Mouse (Mus musculus) adipocyte (in vitro differentiated cells): ENCODE data around the gene Rft1.
A peak's percentile ranks its signal among the peaks of the same experiment; 100 is the strongest.

Source experiments
- DNase-seq: peaks from one replicate; pipeline ENCODE4 v3.0.0-alpha.2; 2016; ENCODE audit warnings: low spot score

Gene Rft1

DNA sequence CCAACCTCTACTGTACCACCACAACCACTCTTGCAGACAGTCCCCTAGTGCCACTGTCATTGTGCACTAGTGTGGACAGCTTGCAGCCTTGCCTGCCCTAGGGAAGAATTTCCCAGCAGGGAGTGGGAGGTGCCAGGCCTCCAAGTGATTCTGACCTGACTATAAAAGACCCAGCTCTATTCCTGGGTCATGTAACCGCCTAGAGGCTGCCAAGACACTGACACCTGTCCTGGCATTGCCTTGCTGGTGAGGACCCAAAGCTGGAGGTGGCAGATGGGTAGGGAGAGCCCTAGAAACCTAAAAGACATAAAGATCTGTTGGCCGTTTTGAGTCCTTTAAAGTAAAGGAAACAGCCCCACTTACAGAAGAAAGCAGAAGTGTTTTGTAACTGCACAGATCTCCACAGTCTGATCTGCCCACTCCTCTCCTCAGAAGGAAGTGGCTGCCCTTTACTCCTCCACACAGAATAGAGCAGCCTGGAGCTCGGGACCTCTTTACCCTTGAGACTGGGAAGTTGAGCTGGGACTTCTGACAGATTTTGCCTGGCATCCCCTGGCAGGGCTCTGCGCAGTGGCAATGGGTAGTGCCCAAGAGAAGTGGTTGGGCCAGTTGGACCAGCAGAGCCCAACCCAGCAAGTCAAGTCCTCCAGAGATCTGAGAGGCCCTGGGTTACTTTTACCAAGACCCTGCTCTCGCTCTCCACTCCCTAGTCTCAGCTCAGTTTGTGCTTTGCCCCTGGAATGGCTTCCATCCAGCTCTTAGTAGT is 23.2 kb upstream of the Rft1 start:
- DNase-seq, result peak; percentile 13

DNA sequence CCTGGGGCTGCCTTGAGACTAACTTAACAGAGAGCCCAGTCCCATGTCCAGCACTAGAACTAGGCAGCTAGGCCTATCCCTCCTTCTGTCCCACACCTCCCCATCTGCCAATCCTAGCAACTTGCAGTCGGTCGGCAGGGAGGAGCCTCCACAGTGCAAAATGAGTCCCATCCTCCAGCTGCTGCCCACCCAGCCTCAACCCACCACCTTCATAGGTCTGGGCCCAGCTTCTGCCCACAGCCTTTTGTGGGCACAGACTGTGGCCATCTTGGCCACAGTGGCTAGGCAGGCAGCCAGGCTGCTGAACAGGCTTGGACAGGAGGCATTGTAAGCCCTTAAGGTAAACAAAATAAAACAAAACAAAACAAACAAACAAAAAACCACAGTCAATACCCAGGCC is 22.3 kb upstream of the Rft1 start:
- no peak for DNase-seq

DNA sequence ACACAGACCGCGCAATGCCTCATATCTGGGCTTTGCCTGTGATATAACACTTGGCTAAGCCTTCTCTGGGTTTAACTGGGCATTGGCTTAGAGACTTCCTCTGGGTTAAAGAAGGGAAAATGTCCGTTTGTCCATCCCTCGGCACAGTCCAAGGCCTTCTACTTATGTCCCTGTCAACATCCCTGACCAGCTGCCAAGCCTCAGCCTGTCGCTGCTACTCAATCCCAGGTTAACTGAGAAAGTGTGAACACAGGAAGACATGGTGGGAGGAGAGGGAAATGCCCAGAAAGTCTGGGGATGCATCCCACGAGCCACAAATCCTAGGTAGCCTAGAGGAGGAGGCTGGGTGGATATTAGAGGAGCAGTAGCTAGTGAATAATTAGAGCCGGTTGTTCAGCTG is 20.5 kb upstream of the Rft1 start:
- no peak for DNase-seq

DNA sequence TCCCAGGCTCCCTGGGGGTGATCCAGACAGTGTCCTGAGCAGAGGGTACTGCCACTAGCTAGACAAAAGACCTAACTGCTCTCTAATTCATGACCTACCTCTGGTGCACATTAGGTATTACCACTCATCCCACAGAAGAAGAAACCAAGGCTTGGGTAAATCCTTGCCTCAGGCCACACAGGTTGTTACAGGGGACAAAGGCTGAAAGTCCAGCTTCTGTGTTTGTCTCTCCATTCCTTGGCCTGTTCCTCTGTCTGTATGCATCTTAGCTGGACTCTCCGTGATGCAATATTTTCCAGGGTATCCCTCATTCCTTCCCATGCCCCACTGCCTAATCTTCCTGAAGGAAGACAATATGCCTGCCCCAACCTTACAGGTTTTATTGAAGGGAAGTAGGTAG is 19.7 kb upstream of the Rft1 start:
- DNase-seq, result no peak

DNA sequence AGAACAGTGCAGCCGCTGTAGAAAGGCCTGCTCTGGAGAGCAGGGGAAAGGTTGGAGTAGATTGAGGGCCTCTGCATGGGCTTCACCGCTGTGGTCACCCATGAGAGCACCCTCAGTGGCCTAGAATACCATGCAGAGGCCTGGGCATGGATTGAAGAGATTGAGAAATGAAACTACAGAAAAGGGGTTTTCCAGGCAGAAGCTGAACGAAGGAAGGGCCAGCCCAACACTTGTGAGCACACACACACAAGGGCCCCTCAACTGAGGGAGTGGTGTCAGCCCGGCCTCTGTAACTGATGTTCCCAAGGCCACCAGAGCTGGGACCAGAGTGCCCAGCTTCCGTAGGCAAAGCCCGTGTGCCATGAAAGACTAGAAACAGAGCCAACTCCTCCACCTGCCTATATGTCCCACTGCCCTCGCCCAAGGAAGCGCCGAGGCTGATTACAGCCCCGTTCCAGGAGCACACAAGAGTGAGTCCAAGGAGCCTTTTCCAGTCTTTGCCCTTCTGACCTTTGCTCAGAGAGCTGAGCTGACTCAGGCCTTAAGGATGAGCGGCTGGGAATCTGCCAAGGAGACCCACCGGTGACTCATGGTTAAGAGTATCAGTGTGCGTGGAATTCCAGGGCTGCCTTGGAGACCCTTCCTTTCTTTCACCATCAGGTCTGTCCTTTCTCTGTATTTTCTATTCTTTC is 18.8 kb upstream of the Rft1 start:
- DNase-seq, result peak; percentile 16

DNA sequence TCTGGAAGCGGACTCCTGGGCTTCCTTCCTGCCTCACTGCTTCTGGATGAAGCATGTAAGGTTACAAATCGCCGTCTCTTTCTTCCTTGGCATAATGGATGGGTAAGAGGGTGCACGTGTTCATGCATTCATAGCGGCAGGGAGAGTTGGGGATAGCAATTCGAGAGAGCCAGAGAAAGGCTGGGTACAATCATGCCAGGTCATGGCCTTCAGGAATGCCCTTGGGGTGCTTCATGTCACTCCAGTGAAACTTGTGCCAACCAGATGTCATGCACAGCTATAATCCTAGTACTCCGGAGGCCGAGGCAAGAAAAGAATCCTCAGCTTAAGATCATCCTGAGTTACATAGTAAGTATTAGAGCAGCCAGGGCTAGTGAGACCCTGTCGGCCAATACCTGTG is 17.7 kb upstream of the Rft1 start:
- no peak for DNase-seq

DNA sequence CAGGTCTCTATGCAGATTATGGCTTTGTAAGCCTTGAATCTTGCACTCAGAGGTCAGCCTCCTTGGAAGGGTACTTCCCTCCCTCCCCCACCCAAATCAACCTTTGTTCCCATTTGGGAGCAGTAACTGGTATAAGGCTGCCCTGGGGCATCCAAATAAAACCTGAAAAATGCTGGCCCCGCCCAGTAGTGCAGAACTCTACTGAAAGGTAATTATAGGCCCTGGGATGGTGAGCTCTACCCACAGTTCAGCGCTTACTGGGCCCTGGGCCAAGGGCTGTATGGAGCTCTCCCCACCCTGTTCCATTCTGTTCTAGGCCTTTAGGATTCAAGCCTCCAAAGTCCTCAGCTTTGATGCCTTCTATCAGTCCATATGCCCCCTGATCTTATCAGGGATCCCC is 17.1 kb upstream of the Rft1 start:
- no peak for DNase-seq

DNA sequence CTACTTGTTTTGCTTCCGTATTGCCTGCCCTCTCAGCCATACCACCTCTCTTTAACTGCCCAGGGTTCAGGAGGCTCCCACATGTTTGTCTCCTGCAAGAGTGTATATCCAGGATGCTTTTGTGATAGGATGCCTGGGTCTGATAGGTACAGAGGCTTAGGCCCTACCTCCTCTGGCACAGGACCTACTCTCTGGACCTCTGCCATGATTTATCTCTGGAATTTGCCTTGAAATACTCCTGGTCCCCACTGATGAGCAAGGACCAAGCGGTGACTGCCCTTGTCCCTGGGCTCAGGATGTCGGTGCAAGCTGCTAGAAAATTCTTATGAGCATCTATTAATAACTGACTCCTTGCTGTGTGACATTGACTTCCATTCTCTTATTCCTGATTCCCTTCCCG is 16.2 kb upstream of the Rft1 start:
- DNase-seq, result no peak

DNA sequence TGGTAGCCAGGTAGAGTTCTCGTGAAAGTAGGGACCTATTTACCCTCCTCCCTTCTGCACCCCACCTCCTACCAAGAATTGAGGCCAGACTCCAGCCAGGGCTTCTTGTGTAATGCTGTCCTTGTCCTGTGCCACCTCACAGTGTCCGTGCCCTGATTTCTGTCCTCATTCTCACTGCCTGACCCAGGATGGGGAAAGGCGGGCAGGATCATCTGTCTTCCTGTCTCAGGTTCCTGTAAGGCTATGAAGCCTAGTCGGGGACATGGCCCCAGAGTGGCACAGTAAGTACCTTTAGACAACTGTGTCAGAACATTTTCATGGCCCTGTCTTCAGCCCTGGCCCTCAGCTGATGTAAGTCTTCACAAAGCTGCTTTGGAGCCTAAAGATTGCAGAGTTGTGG is 15.5 kb upstream of the Rft1 start:
- DNase-seq, result no peak

DNA sequence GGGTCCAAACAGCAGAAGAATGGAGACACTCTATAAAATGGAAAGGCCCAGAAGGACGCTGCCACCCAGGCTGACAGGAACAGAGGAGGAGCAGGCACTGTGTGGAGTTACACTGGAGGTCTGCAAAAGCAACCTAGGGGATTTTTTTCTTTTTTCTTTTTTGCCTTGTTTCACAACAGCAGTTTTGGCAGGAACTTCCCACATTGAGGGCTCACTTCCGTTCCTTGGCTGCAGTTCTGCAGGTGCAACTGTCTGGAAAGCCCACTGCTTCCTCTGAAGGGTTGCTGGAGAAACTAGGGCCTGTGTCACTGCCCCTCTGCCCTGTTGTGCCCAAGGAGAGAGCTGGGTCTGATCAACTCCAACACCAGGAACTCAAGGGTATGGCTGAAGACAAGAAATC is 12.4 kb upstream of the Rft1 start:
- no peak for DNase-seq

DNA sequence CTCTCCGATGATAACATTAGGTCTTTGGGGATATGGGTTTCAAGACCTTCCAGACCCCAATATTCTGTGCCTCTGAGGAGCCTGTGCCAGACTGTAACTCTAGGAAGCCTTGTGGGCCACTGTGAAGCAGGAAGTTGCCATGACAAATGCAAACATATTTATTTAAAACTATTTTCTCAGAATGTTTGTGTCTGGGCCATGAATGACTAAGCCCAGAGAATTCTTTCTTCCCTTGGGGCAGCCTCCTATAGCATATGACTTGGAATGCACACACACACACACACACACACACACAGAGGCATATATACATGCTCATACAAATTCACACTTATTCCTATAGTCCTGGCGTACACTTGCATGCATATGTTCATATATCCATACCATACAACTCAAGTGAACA is 10.1 kb upstream of the Rft1 start:
- DNase-seq, result no peak

DNA sequence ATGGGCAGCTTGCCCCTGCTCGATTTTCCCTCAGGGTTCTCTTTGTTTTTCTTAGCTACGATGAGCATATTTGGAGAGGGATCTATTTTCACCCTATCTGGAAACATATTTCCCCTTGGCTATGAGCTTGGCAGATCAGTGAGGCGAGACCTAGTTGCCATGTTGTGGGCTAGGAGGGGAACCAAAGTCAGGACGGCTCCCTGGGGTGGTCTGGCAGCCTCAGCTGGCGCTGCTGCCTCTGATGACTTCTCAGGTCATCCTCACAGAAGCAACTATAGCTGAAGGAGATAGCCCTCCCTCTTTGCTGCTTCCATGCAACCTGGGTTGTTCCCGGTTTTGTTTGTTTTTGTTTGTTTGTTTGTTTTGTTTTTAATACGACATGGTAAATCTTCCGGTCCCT is 9.1 kb upstream of the Rft1 start:
- DNase-seq, result no peak

DNA sequence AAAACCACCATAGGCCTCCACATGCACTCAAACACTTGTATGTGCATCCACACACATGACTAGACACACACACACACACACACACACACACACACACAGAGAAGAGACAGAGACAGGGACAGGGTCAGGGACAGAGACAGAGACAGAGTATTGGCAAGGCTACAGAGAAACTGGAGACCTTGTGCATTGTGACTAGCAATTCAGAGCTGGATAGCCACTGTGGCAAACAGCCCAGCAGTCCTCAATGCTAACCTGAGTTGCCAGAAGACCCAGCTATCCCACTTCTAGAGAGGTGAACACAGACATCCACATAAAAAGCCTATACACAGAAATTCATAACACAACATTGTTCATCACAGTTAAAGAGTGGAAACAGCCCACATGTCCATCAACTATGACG is 7.7 kb upstream of the Rft1 start:
- no peak for DNase-seq

DNA sequence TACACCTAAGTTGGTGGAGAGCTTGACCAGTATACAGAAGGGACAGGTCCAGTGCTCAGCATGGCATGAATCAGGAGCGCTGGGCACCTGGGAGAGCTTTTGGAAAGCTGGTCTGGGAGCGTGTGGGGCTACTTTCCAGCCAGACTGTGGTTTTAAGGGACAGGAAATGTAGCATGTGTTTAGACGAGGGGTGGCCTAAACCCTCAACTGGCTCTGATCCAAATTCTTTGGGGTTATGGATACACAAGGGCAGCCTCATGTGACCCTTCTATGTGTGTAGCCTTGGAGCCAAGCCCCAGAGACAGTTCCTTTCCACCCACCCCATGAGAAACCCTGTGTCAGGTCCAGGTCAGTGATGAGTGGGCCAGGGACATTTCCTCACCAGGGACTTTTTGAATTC is 5.7 kb upstream of the Rft1 start:
- DNase-seq, result peak; percentile 19

DNA sequence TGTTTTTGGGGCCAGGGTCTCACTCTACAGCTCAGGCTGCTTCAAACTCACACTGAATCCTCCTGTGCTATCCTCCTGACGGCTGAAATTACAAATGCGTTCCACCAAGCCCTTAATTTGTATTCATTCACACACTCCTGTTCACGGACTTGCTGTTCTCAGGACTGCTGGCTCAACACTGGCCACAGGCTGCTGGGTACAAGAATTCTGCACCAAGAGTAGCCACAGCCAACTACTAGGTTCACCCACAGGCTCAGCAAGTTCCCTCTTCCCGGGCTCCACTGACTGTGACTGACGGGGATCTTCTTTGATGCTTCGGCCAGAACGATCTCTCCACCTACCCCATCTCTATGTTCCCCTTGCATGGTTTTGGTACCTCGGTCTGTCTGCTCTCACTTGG is 4.4 kb upstream of the Rft1 start:
- DNase-seq, result no peak

DNA sequence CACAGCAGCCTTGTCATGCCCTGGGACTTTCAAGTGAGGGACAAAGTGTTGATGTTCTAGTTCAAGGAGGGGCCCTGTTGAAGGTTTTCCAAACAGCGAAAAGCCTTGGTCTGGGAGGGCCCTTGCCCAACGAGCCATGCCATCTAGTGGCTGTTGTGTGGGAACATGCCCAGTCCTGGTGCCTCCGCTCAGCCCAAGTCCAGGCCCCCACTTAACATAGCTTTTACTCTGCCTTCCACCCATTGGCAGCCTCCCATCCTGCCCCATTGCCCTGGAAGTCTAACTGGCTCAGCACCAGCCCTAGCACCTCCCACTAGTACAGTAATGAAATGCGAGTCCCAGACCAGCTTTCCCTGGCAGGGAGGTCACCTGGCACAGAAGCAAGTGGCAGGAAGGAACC is 3.2 kb upstream of the Rft1 start:
- peak; percentile 93 for DNase-seq

DNA sequence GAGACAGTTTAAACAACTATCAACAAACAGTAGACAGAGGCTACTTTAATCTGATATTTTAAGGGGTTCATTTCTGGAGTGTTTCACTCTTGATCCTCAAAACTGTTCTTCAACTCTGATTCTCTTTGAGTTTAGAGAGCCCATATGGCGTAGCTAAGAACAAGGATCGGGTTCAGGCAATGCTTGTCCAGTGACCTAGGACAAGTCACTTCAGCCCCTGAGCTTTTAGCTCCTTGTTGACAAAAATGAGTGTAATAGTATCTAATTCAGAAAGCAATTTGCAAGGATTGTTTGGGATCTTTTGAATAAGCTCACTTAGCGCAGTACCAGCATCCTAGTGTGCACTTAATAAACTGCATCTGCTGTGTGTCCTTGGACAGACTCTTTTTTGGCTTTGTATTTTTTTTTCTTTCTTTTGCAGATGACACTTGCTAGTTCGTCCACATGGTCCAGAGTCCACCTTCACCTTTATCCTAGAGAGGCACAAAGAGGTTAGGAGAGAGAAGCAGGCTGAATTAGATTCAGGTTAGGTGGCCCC is 600 bp downstream of the Rft1 start:
- DNase-seq, result no peak

DNA sequence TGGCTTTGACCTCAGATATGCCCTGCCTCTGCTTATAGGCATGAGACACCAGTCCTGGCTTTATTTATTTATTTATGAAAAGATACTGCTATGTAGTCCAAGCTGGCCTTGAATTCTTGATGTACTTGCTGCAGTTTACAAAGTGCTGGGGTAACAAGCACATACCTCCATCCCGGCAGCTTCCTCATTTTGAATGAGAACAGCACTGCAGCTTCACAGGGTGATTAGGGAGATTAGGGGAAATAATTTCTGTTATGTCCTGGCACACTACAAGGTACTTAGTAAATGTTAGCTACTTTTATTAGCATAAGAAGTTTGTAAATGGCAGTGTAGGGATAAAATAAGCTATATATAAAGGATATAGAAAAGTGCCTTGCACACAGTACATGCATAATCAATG is 1.4 kb downstream of the Rft1 start:
- DNase-seq, result no peak

DNA sequence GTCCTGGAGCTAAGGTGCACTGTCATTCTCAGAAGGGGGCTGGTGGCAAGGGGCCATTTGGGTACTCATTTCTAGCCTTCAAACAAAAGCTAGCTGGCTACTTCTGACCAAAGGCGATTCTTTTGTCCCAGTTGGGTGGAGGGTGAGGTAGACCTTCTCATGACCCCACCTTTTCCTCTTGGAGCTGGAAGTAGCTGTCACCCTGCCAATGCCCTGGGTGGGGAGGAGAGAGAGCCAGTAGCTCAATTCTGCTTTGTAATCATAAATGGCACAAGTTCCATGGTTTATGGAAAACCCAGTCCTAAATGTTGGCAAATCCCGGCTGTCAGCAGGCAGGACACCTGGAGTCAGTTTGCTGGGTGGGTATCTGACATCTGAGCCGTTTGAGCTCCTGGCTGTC is 11.9 kb downstream of the Rft1 start:
- DNase-seq, result no peak

DNA sequence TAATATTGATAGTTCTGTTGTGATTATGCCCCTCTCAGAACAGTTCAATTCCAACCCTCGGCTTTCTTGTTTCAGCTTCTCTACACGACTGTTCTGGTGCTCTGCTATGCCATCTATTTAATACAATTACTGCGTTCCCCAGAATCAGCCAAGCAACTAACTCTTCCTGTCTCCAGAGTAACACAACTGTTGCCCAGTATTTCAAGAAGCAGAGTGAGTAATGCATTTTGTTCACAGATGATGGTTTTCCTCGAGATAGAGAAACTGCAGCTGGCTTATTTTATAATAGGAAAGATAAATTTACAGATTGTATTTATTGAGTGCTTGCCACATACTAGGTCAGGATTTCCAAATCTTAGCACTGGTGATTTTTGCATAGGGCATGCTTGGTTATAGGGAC is 12.4 kb downstream of the Rft1 start:
- no peak for DNase-seq

DNA sequence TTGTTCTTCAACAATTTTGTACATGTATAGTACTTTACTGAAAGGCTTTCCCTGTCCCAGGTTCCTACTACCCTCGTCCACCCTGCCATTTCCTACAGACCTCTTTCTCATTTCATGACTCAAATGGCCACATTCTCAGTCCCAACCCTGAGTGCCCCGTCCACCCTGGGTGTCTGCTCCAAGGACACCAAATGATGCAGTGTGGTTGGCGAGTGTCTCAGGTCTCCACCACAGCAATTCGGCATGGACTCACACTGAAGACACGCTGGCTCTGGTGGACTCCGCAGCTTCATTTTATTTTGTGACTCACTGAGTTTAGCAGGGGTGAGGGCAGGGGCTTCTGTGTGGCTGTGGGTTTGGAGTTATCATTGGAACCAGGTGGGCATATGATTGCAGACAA is 16.0 kb downstream of the Rft1 start:
- DNase-seq, result no peak

DNA sequence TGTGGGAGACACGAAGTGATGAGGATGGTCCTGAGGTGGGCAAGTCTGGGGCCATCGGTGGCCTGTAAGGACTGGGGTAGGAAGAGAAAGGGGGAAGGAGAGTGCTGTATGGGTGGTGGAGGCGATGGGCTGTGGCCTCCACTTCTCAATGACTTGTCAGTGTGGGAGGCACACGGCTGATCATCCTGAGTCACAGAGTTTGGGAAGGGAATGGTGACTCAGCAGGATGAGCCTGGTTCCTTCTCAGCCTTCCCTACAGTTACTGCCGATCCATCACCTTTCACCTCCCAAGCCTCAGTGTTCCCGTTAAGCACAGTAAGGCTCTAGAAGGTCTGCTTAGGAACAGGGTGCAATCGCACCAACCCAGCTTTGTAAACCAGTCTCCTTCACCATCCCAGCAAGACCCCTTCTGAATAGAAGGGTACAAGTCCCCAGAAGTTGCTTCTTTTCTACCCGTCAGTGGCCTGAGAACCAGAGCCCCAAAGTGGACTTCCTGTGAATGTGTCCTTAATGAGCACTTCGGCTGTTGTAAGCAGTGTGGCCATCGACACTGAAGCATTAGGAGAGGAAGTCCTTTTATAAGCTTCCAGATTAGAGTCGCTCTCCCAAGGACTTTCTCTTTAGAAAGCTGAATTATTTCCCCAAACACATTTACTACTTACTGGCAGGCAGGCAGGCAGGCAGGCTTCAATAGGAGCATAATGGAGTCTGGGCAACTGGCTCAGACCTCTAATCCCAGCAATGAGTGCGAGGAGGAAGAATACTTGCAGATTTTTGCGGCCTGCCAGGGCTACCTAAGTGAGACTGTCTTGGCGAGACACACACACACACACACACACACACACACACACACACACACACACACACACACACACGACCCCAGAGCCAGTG is 17.2 kb downstream of the Rft1 start:
- peak; percentile 24 for DNase-seq

DNA sequence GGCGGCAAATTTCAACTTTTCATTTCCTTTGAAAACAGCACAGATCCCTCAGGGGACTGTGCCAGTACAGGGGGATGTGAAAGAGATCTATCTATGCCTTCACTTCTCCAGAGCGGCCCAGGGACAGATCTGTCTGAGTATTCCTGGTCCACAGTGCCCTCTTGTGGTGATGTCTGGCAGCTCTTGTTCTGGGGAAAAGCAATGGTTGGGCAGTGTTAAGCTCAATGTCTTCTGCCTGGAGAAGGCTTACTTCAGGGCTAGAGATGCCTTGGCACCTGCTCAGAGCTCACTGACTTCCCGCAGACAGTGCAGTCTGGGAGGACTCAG is 17.8 kb downstream of the Rft1 start:
- DNase-seq, result peak; percentile 88
